Mouse (Mus musculus): ENCODE data around the gene Cacna2d1. TPM values are rescaled to one million over a fixed set of nuclear protein-coding genes. Genes with fewer than 3 reads are reported as not detected.
A peak's percentile ranks its signal among the peaks of the same experiment; 100 is the strongest.

Gene Cacna2d1
- polyA plus RNA-seq, 1 experiment, result 25.7 TPM

- 60% methylated on average over 12 of the region's 12 CpGs for WGBS
- TF ChIP-seq POLR2A (IDR thresholded peaks at IDR 0.05; ENCODE audit: borderline replicate concordance, insufficient read depth, low read length), result no peak
- Histone ChIP-seq H3K27me3 (ENCODE audit: control insufficient read depth, insufficient read depth, low read length) (no peaks in the 10 kb centered on the region), H3K4me3 (replicated peaks; ENCODE audit: insufficient read depth, low read depth, low read length) (no peak overlapping the region), H3K27ac (ENCODE audit: insufficient read depth, low read length) (no peak overlapping the region), H3K4me1 (ENCODE audit: control insufficient read depth, insufficient read depth, low read length) (no peaks in the 10 kb centered on the region)
- DNase-seq, result no peak
These were observed 231.8 kb downstream of the Cacna2d1 start for GRCm38 (mm10) chr5:16166117-16166867.

GRCm38 (mm10) chr5:16166868-16167267, 232.4 kb downstream of the Cacna2d1 start:
- no peaks in the 10 kb centered on the region for H3K27me3 ChIP-seq (ENCODE audit: control insufficient read depth, insufficient read depth, low read length)
- no peak overlapping the region for H3K27ac ChIP-seq (ENCODE audit: insufficient read depth, low read length)
- H3K4me3 ChIP-seq (replicated peaks; ENCODE audit: insufficient read depth, low read depth, low read length), result no peak overlapping the region
- WGBS, result 33% methylated on average over 1 of the region's 1 CpGs
- H3K4me1 ChIP-seq (ENCODE audit: control insufficient read depth, insufficient read depth, low read length), result no peaks in the 10 kb centered on the region
- TF ChIP-seq CTCF (IDR thresholded peaks at IDR 0.05; ENCODE audit: borderline replicate concordance, insufficient read depth, low read depth, low read length) (no peak), POLR2A (IDR thresholded peaks at IDR 0.05; ENCODE audit: borderline replicate concordance, insufficient read depth, low read length) (no peak)
- no peak for DNase-seq

- TF ChIP-seq CTCF (IDR thresholded peaks at IDR 0.05; ENCODE audit: borderline replicate concordance, insufficient read depth, low read depth, low read length) (no peak), POLR2A (IDR thresholded peaks at IDR 0.05; ENCODE audit: borderline replicate concordance, insufficient read depth, low read length) (no peak)
- no peak for DNase-seq
- no peak overlapping the region for H3K4me3 ChIP-seq (replicated peaks; ENCODE audit: insufficient read depth, low read depth, low read length)
- no peak overlapping the region for H3K27ac ChIP-seq (ENCODE audit: insufficient read depth, low read length)
- H3K27me3 ChIP-seq (ENCODE audit: control insufficient read depth, insufficient read depth, low read length), result no peaks in the 10 kb centered on the region
- WGBS, result 89% methylated on average over 7 of the region's 7 CpGs
- no peaks in the 10 kb centered on the region for H3K4me1 ChIP-seq (ENCODE audit: control insufficient read depth, insufficient read depth, low read length)
These were observed 246.6 kb downstream of the Cacna2d1 start for GRCm38 (mm10) chr5:16181041-16181440.

- WGBS, result 92% methylated on average over 1 of the region's 1 CpGs
- no peaks in the 10 kb centered on the region for H3K27me3 ChIP-seq (ENCODE audit: control insufficient read depth, insufficient read depth, low read length)
- TF ChIP-seq POLR2A (IDR thresholded peaks at IDR 0.05; ENCODE audit: borderline replicate concordance, insufficient read depth, low read length) (no peak), CTCF (IDR thresholded peaks at IDR 0.05; ENCODE audit: borderline replicate concordance, insufficient read depth, low read depth, low read length) (no peak)
- DNase-seq, result no peak
- H3K4me1 ChIP-seq (ENCODE audit: control insufficient read depth, insufficient read depth, low read length), result peaks cover 4% of the 10 kb centered on the region
- H3K27ac ChIP-seq (ENCODE audit: insufficient read depth, low read length), result no peak overlapping the region
- no peak overlapping the region for H3K4me3 ChIP-seq (replicated peaks; ENCODE audit: insufficient read depth, low read depth, low read length)
These were observed 249.6 kb downstream of the Cacna2d1 start for GRCm38 (mm10) chr5:16184064-16184463.

- Histone ChIP-seq H3K4me1 (ENCODE audit: control insufficient read depth, insufficient read depth, low read length) (peaks cover 4% of the 10 kb centered on the region), H3K4me3 (replicated peaks; ENCODE audit: insufficient read depth, low read depth, low read length) (no peak overlapping the region), H3K27ac (ENCODE audit: insufficient read depth, low read length) (no peak overlapping the region), H3K27me3 (ENCODE audit: control insufficient read depth, insufficient read depth, low read length) (no peaks in the 10 kb centered on the region)
- TF ChIP-seq POLR2A (IDR thresholded peaks at IDR 0.05; ENCODE audit: borderline replicate concordance, insufficient read depth, low read length) (no peak), CTCF (IDR thresholded peaks at IDR 0.05; ENCODE audit: borderline replicate concordance, insufficient read depth, low read depth, low read length) (no peak)
- 31% methylated on average over 3 of the region's 3 CpGs for WGBS
- DNase-seq, result no peak
These were observed 253.4 kb downstream of the Cacna2d1 start for GRCm38 (mm10) chr5:16187931-16188330.

- Histone ChIP-seq H3K4me3 (replicated peaks; ENCODE audit: insufficient read depth, low read depth, low read length) (no peak overlapping the region), H3K27ac (ENCODE audit: insufficient read depth, low read length) (no peak overlapping the region), H3K27me3 (ENCODE audit: control insufficient read depth, insufficient read depth, low read length) (no peaks in the 10 kb centered on the region), H3K4me1 (ENCODE audit: control insufficient read depth, insufficient read depth, low read length) (peaks cover 4% of the 10 kb centered on the region)
- TF ChIP-seq POLR2A (IDR thresholded peaks at IDR 0.05; ENCODE audit: borderline replicate concordance, insufficient read depth, low read length) (no peak), CTCF (IDR thresholded peaks at IDR 0.05; ENCODE audit: borderline replicate concordance, insufficient read depth, low read depth, low read length) (no peak)
- no peak for DNase-seq
- 71% methylated on average over 4 of the region's 4 CpGs for WGBS
These were observed 255.4 kb downstream of the Cacna2d1 start for GRCm38 (mm10) chr5:16189878-16190277.

GRCm38 (mm10) chr5:16191165-16191564, 256.7 kb downstream of the Cacna2d1 start:
- WGBS, result 88% methylated on average over 3 of the region's 3 CpGs
- DNase-seq, result no peak

GRCm38 (mm10) chr5:16199816-16200215, 265.3 kb downstream of the Cacna2d1 start:
- 65% methylated on average over 2 of the region's 2 CpGs for WGBS
- Histone ChIP-seq H3K4me3 (replicated peaks; ENCODE audit: insufficient read depth, low read depth, low read length) (no peak overlapping the region), H3K27me3 (ENCODE audit: control insufficient read depth, insufficient read depth, low read length) (no peaks in the 10 kb centered on the region), H3K4me1 (ENCODE audit: control insufficient read depth, insufficient read depth, low read length) (no peaks in the 10 kb centered on the region), H3K27ac (ENCODE audit: insufficient read depth, low read length) (no peak overlapping the region)
- peak in 1 of 2 experiments; percentile 21 for DNase-seq
- TF ChIP-seq POLR2A (IDR thresholded peaks at IDR 0.05; ENCODE audit: borderline replicate concordance, insufficient read depth, low read length) (no peak), CTCF (IDR thresholded peaks at IDR 0.05; ENCODE audit: borderline replicate concordance, insufficient read depth, low read depth, low read length) (0 out of 2 replicates have a peak, but pooled peaks have one; percentile 21)

More at GRCm38 (mm10) chr5:16191165-16191564, 256.7 kb downstream of the Cacna2d1 start:
- H3K4me3 ChIP-seq (replicated peaks; ENCODE audit: insufficient read depth, low read depth, low read length), result no peak overlapping the region
- no peaks in the 10 kb centered on the region for H3K27me3 ChIP-seq (ENCODE audit: control insufficient read depth, insufficient read depth, low read length)
- TF ChIP-seq POLR2A (IDR thresholded peaks at IDR 0.05; ENCODE audit: borderline replicate concordance, insufficient read depth, low read length) (no peak), CTCF (IDR thresholded peaks at IDR 0.05; ENCODE audit: borderline replicate concordance, insufficient read depth, low read depth, low read length) (no peak)
- no peak overlapping the region for H3K27ac ChIP-seq (ENCODE audit: insufficient read depth, low read length)
- H3K4me1 ChIP-seq (ENCODE audit: control insufficient read depth, insufficient read depth, low read length), result peaks cover 4% of the 10 kb centered on the region
